Mouse (Mus musculus) testis, adult 2 months (tissue): ENCODE data around the gene Sypl.

Experiments used
- CTCF ChIP-seq: fragments of 200-500 bp; IDR thresholded peaks from 2 replicates; pipeline ENCODE4 v1.5.1; 2012; ENCODE audit warnings: low read depth, mild to moderate bottlenecking, inconsistent platforms, low read length, moderate library complexity; ENCODE audit not compliant: control insufficient read depth, insufficient read depth, insufficient replicate concordance
- POLR2A ChIP-seq: fragments of 200-500 bp; IDR thresholded peaks from 2 replicates; pipeline ENCODE4 v1.6.1; 2012; ENCODE audit warnings: low read depth, mild to moderate bottlenecking, inconsistent platforms, low read length, moderate library complexity; ENCODE audit not compliant: control insufficient read depth

DNA sequence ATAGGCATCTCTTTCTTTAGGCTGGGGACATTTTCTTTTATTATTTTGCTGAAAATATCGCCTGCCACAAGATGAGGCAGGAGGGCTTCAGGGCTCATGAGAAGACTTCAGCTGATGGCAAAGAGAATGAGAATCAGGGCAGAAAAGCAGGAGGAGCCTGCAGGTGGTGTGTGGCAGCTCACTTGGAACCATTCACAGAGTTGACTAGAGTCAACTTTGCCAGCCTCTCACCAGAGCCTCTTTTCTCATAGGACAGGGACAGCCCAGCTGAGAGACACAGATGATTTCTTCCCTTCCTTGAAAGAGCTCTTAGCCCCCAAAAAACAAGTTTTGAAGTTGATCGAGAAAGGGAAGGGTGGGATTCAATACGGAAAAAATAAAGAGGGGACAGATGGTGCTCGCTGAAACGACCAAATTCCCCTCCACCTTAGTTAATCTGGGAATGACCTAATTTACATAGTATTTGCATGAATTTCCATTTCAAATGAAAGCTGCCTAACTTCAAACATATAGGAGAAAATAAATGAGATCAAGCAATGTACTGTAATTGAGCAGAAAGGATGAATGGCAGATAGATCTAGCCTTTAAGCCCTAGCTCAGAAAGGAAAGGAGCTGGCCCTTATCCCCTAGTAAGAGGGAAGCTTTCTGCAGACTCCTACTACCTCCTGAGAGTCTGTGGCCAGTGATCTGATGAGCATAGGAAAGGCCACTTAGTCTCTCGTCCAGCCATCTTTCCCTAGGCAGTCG, 60.5 kb downstream of the Sypl start:
- no peak for TF ChIP-seq CTCF
- no peak for TF ChIP-seq POLR2A
